Mouse (Mus musculus) CH12.LX (cell line): ENCODE measurements around the gene Pfas. TPM values are rescaled to one million over a fixed set of nuclear protein-coding genes. Genes with fewer than 3 reads are reported as not detected.

Experiments
- DNase-seq: peaks from one replicate; pipeline ENCODE4 v3.0.0-alpha.2; 2013; ENCODE audit errors: extremely low read depth
- H3K27ac ChIP-seq: 2 replicates; pipeline ENCODE4 v1.5.1; 2012; ENCODE audit warnings: low read depth, mild to moderate bottlenecking, control low read depth, moderate library complexity; ENCODE audit not compliant: insufficient read depth
- H3K27me3 ChIP-seq: replicated peaks from 2 replicates; pipeline ENCODE3; 2012; ENCODE audit warnings: inconsistent platforms
- H3K36me3 ChIP-seq, 2 experiments: replicated peaks in 1 of 2; 2 replicates each; pipeline versions ENCODE3 to v1.6.1; 2012; ENCODE audit warnings: inconsistent platforms in 1 of 2, low read length in 1 of 2, mild to moderate bottlenecking in 1 of 2, mixed read lengths in 1 of 2, moderate library complexity in 1 of 2; ENCODE audit not compliant: control insufficient read depth in 1 of 2, insufficient read depth in 1 of 2
- H3K4me1 ChIP-seq, 2 experiments: 2 replicates each; pipeline ENCODE4 v1.6.1; 2012; ENCODE audit warnings: inconsistent platforms in 1 of 2, moderate library complexity in 1 of 2; ENCODE audit not compliant: insufficient read depth in 2 of 2, control insufficient read depth in 1 of 2
- H3K4me2 ChIP-seq: 2 replicates; pipeline ENCODE4 v1.6.1; 2012; ENCODE audit warnings: low read depth, mild to moderate bottlenecking, control low read depth; ENCODE audit not compliant: poor library complexity, insufficient read depth, severe bottlenecking
- H3K4me3 ChIP-seq, 3 experiments: fragments of 150-350 bp in 1 of 3; sonication (generic) in 1 of 3; replicated peaks in 1 of 3; 2 replicates each; pipeline versions ENCODE3 to v1.5.1; 2011 to 2012; ENCODE audit warnings: low read depth in 2 of 3, low read length in 2 of 3, mild to moderate bottlenecking in 2 of 3, moderate library complexity in 2 of 3, control low read depth in 1 of 3, improper control_type of control experiment in 1 of 3, inconsistent platforms in 1 of 3, mixed read lengths in 1 of 3; ENCODE audit not compliant: poor library complexity in 1 of 3
- H3K79me2 ChIP-seq: replicated peaks from 2 replicates; pipeline ENCODE4 v1.6.1; 2012; ENCODE audit warnings: mild to moderate bottlenecking, moderate library complexity; ENCODE audit not compliant: control insufficient read depth, poor library complexity, insufficient read depth, severe bottlenecking; ENCODE audit errors: extremely low read depth
- H3K9ac ChIP-seq: 2 replicates; pipeline ENCODE4 v1.6.1; 2012; ENCODE audit warnings: low read depth, mild to moderate bottlenecking, control low read depth, moderate library complexity; ENCODE audit not compliant: insufficient read depth
- H3K9me3 ChIP-seq: replicated peaks from 2 replicates; pipeline ENCODE3; 2012; ENCODE audit warnings: low read length, inconsistent platforms, mixed read lengths
- BHLHE40 ChIP-seq: IDR thresholded peaks from 2 replicates; pipeline ENCODE4 v1.6.1; 2011; ENCODE audit warnings: mild to moderate bottlenecking, low read depth, low read length, improper control_type of control experiment
- CHD1 ChIP-seq: IDR thresholded peaks from 2 replicates; pipeline ENCODE4 v1.6.1; 2012; ENCODE audit warnings: low read depth, low read length, improper control_type of control experiment, inconsistent platforms
- CTCF ChIP-seq, 2 experiments: IDR thresholded peaks in 1 of 2; conservative IDR thresholded peaks in 1 of 2; 2 replicates each; pipeline ENCODE4 v1.5.1; 2011 to 2012; ENCODE audit warnings: low read depth in 2 of 2, low read length in 2 of 2, improper control_type of control experiment in 1 of 2, inconsistent platforms in 1 of 2, mild to moderate bottlenecking in 1 of 2, moderate library complexity in 1 of 2
- E2F4 ChIP-seq: IDR thresholded peaks from 2 replicates; pipeline ENCODE4 v1.6.1; 2011; ENCODE audit warnings: low read depth, low read length, improper control_type of control experiment; ENCODE audit not compliant: insufficient replicate concordance
- ELF1 ChIP-seq: IDR thresholded peaks from 2 replicates; pipeline ENCODE4 v1.6.1; 2014; ENCODE audit warnings: low read depth, mild to moderate bottlenecking, inconsistent platforms, low read length, improper control_type of control experiment
- ETS1 ChIP-seq: conservative IDR thresholded peaks from 2 replicates; pipeline ENCODE4 v1.6.1; 2012; ENCODE audit warnings: low read depth, mild to moderate bottlenecking, inconsistent platforms, low read length, improper control_type of control experiment, moderate library complexity
- GABPA ChIP-seq: IDR thresholded peaks from 2 replicates; pipeline ENCODE4 v1.6.1; 2012; ENCODE audit warnings: low read depth, low read length, improper control_type of control experiment, inconsistent platforms; ENCODE audit not compliant: insufficient replicate concordance
- JUN ChIP-seq: IDR thresholded peaks from 2 replicates; pipeline ENCODE4 v1.6.1; 2011; ENCODE audit warnings: low read depth, mild to moderate bottlenecking, low read length, improper control_type of control experiment, moderate library complexity; ENCODE audit not compliant: insufficient read depth
- MAFK ChIP-seq: IDR thresholded peaks from 2 replicates; pipeline ENCODE4 v1.6.1; 2011; ENCODE audit warnings: low read length, improper control_type of control experiment; ENCODE audit not compliant: insufficient replicate concordance
- MAX ChIP-seq: IDR thresholded peaks from 2 replicates; pipeline ENCODE4 v1.6.1; 2011; ENCODE audit warnings: low read length, improper control_type of control experiment
- MAZ ChIP-seq: IDR thresholded peaks from 2 replicates; pipeline ENCODE4 v1.6.1; 2012; ENCODE audit warnings: low read depth, mild to moderate bottlenecking, inconsistent platforms, low read length, improper control_type of control experiment, moderate library complexity
- MYC ChIP-seq: IDR thresholded peaks from 2 replicates; pipeline ENCODE4 v1.6.1; 2011; ENCODE audit warnings: low read depth, mild to moderate bottlenecking, improper control_type of control experiment, low read length
- NELFE ChIP-seq: IDR thresholded peaks from 2 replicates; pipeline ENCODE4 v1.6.1; 2011; ENCODE audit warnings: low read depth, low read length, improper control_type of control experiment
- NRF1 ChIP-seq: IDR thresholded peaks from 2 replicates; pipeline ENCODE4 v1.6.1; 2014; ENCODE audit warnings: low read depth, mild to moderate bottlenecking, inconsistent platforms, low read length, improper control_type of control experiment, moderate library complexity
- POLR2A ChIP-seq: IDR thresholded peaks from 2 replicates; pipeline ENCODE4 v1.6.1; 2011; ENCODE audit warnings: low read depth, mild to moderate bottlenecking, improper control_type of control experiment, low read length
- RCOR1 ChIP-seq: conservative IDR thresholded peaks from 2 replicates; pipeline ENCODE4 v1.6.1; 2012; ENCODE audit warnings: low read depth, mild to moderate bottlenecking, inconsistent platforms, low read length, improper control_type of control experiment
- SIN3A ChIP-seq: IDR thresholded peaks from 2 replicates; pipeline ENCODE4 v1.6.1; 2012; ENCODE audit warnings: low read length, improper control_type of control experiment, inconsistent platforms
- TCF12 ChIP-seq: IDR thresholded peaks from 2 replicates; pipeline ENCODE4 v1.6.1; 2014; ENCODE audit warnings: low read depth, mild to moderate bottlenecking, inconsistent platforms, low read length, improper control_type of control experiment
- USF1 ChIP-seq: IDR thresholded peaks from 2 replicates; pipeline ENCODE4 v1.6.1; 2014; ENCODE audit warnings: low read depth, mild to moderate bottlenecking, inconsistent platforms, low read length, improper control_type of control experiment
- ZC3H11A ChIP-seq: IDR thresholded peaks from 2 replicates; pipeline ENCODE4 v1.6.1; 2012; ENCODE audit warnings: low read depth, mild to moderate bottlenecking, inconsistent platforms, low read length, improper control_type of control experiment
- ZKSCAN1 ChIP-seq: IDR thresholded peaks from 2 replicates; pipeline ENCODE4 v1.6.1; 2012; ENCODE audit warnings: low read depth, inconsistent platforms, low read length, improper control_type of control experiment, borderline replicate concordance
- ZMIZ1 ChIP-seq: IDR thresholded peaks from 2 replicates; pipeline ENCODE4 v1.6.1; 2012; ENCODE audit warnings: low read depth, mild to moderate bottlenecking, inconsistent platforms, low read length, improper control_type of control experiment
- ZNF384 ChIP-seq: IDR thresholded peaks from 2 replicates; pipeline ENCODE4 v1.6.1; 2012; ENCODE audit warnings: low read depth, low read length, improper control_type of control experiment, inconsistent platforms
- dilution Hi-C: fragments of 300-500 bp; cut with MboI; formaldehyde crosslinking; loops from 2 replicates; pipeline ENCODE4 v1.14.3; 2020; ENCODE audit warnings: low sequenced_read_pairs; ENCODE audit not compliant: extremely low pct_unique_long_range_greater_than_20kb, extremely low pct_ligation_motif_present
- in situ Hi-C: fragments of 300-500 bp; cut with MboI; formaldehyde crosslinking; loops from 3 replicates; pipeline ENCODE4 v1.14.3; 2019; ENCODE audit warnings: low sequenced_read_pairs, low pct_ligation_motif_present, low pct_unique_long_range_greater_than_20kb, mixed read lengths
- polyA plus RNA-seq: library from polyadenylated mRNA; unstranded; fragments of >175 nt; gene quantifications from 2 replicates; pipeline ENCODE4 v1.2.1, GENCODE M21; 2012; ENCODE audit warnings: low read depth; ENCODE audit not compliant: insufficient read length
- total RNA-seq, 2 experiments: library from RNA; depleted of rRNA; stranded (reverse); fragments of 300-350 nt in 1 of 2; fragments of >200 nt in 1 of 2; gene quantifications; 2 replicates each; pipeline ENCODE4 v1.2.3; 2012 to 2014

Gene Pfas
- total and polyA plus RNA-seq, 3 experiments: 61.9 to 110 (median 72.9) TPM

DNA sequence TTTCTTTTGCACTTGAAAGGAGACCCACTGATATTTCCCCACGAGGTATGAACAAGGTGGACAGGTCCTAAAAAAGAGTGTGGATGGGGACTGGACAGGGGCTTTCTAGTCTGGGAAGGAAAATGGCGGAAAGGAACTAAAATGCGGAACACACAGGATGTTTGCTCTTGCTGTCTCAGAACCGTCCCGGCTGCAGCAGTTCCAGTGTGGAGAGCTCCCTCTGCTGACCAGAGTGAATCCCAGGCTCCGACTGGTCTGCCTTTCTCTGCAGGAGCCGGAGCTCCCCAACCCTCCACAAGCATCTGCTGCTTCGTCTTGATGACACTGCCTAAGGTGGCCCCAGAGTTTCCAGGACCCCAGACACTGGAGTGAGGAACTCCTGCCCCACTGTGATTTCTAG lies 27.6 kb upstream of the Pfas start (continued):
- TF ChIP-seq GABPA (no peak), NRF1 (no peak), ZNF384 (no peak), MAX (no peak), CTCF (conservative IDR thresholded peaks at IDR 0.05 in 1 of 2, IDR thresholded peaks at IDR 0.05 in 1 of 2; ENCODE audit: low read depth in 2 of 2, low read length in 2 of 2) (peak in 1 of 2 experiments; percentile 56; a peak in 2 of 4 replicates)

DNA sequence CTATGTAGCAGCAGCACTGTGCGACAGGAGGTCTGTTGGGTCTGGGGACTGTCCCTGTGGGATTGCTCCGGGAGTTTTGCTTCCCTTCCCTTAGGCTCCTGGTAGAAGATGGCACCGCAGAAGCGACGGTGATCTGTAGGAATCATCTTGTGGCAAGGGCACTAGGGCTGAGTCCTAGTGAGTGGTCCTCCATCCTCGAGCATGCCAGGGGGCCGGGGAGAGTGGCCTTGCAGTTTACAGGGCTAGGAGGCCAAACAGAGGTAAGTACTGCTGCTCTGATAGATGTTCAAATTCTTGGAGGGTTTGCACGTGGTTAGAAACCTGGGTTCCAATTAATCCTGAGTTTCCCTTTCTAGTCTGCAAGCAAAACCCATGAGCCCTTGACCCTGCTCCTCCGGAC lies 27.2 kb upstream of the Pfas start:
- Histone ChIP-seq H3K27ac (0 out of 2 replicates have a peak overlapping the region, but pooled peaks have one; percentile 0), H3K4me2 (peak overlapping the region; percentile 30; the same call in 1 of the 2 replicates), H3K27me3 (no peaks in the 10 kb centered on the region), H3K4me3 (no peak overlapping the region), H3K36me3 (peaks cover 53 to 59% of the 10 kb centered on the region in 2 experiments), H3K79me2 (no peaks in the 10 kb centered on the region), H3K4me1 (peaks cover 18 to 32% of the 10 kb centered on the region in 2 experiments), H3K9me3 (no peaks in the 10 kb centered on the region), H3K9ac (no peak overlapping the region)
- in situ Hi-C loops (no loop called here), dilution Hi-C loops (no loop called here)
- TF ChIP-seq RCOR1 (no peak), MAZ (no peak), ZMIZ1 (no peak), SIN3A (no peak), ELF1 (no peak), USF1 (no peak), E2F4 (no peak), NRF1 (no peak), NELFE (no peak), BHLHE40 (no peak), GABPA (no peak), MAX (no peak), TCF12 (no peak), JUN (no peak), POLR2A (no peak), ZNF384 (no peak)
- no peak for DNase-seq

GRCm38 (mm10) chr11:69034585-69034984 lies 26.3 kb upstream of the Pfas start:
- H3K27ac ChIP-seq: no peak overlapping the region
- H3K27me3 ChIP-seq: no peaks in the 10 kb centered on the region
- TF ChIP-seq BHLHE40: no peak
- no peak for TF ChIP-seq USF1
- no peak for TF ChIP-seq TCF12
- TF ChIP-seq ETS1: no peak
- no peak for TF ChIP-seq GABPA
- no peak for TF ChIP-seq CHD1
- no peak for TF ChIP-seq SIN3A
- TF ChIP-seq MYC: no peak
- TF ChIP-seq ZKSCAN1: no peak
- TF ChIP-seq ZC3H11A: no peak
- TF ChIP-seq MAFK: no peak
- no peak overlapping the region for H3K4me2 ChIP-seq
- no peak overlapping the region for H3K4me3 ChIP-seq
- no peak for DNase-seq
- no peak overlapping the region for H3K9ac ChIP-seq
- no peaks in the 10 kb centered on the region for H3K79me2 ChIP-seq
- H3K4me1 ChIP-seq: peaks cover 18 to 32% of the 10 kb centered on the region in 2 experiments
- dilution Hi-C loops: no loop called here
- peaks cover 58 to 68% of the 10 kb centered on the region in 2 experiments for H3K36me3 ChIP-seq
- in situ Hi-C loops: no loop called here
- H3K9me3 ChIP-seq: no peaks in the 10 kb centered on the region
